Mouse (Mus musculus): Measurements from ENCODE around the gene Fbxw2.
"Not testable (repeated sequence)": the region's sequence is repeated elsewhere in the genome, so short reads cannot be mapped to it uniquely, and the experiment has no call there.

Fbxw2 gene

DNA sequence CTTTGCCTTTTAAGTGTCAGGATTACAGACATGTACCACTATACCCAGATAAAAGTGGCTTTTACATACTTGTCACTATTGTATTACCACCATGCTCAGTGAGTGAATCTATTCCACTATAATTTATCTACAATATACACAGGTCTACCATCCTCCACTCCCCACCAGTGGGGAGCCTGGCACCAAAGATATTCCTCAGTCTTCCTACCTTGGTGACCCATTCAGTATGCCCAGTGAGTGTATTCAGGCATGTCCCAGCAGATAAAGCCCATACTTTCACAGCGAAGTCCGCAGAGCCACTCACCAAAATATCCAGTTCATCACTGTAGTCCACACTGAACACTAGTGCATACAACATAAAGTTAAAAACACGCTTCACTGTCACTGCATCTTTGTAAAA lies 15.3 kb downstream of the Fbxw2 start:
- DNase-seq = no peak

GRCm38 (mm10) chr2:34809568-34809967 lies 16.5 kb downstream of the Fbxw2 start:
- DNase-seq = no peak

GRCm38 (mm10) chr2:34808057-34808456 lies 18.1 kb downstream of the Fbxw2 start:
- no peak for DNase-seq

GRCm38 (mm10) chr2:34805364-34805950 lies 20.7 kb downstream of the Fbxw2 start:
- peak; percentile 21 for DNase-seq

GRCm38 (mm10) chr2:34804815-34805214 lies 21.3 kb downstream of the Fbxw2 start:
- peak; percentile 66 for DNase-seq

- DNase-seq = no peak
Measured at GRCm38 (mm10) chr2:34804172-34804571, 21.9 kb downstream of the Fbxw2 start.

DNA sequence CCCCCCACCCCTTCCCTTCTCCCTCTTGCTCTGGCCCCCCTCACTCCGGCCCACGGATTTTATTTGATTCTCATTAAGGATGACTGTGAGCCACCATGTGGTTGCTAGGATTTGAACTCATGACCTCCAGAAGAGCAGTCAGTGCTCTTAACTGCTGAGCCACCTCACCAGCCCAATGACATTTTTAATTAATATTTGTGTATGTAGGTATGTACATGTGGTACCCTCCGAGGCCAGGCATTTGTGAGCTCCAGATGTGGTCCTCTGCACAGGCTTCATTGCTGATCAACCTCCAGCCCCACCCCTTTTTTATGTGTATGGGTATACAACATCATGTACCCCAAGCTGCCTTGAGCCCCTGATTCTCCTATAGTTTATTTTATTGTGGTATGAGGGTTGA lies 22.4 kb downstream of the Fbxw2 start:
- peak; percentile 22 for DNase-seq

DNA sequence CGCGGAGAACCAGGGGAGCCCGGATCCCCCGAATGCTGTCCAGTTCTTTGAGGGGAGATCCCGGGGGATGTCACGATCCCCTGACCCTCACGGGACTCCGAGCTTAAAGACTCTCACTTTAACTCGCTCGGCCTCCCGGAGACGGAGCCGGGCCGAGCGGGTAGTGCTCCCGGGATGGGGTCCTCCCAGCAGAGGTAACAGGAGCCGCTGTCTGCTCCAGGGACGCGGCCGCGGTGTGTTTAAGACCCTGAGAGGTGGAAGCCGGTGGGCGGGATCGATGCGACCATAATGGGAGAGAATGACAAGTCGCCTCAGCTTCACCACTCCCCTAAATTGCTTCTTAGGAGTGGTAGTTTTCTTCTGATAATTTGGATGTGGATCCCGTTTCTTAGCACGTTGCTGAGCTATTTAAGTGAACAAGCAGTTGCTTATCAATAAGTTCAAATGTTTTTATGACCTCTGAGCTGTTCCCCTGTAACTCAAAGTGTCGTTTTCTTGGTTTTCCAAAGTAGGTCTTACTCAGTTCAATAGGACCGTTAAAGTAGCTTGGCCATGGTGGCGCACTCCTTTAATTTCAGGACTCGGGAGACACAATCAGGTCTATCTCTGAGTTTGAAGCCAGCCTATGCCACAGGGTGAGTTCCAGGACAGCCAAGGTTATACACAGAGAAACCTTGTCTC lies 23.4 kb downstream of the Fbxw2 start:
- DNase-seq = peak; percentile 46

DNA sequence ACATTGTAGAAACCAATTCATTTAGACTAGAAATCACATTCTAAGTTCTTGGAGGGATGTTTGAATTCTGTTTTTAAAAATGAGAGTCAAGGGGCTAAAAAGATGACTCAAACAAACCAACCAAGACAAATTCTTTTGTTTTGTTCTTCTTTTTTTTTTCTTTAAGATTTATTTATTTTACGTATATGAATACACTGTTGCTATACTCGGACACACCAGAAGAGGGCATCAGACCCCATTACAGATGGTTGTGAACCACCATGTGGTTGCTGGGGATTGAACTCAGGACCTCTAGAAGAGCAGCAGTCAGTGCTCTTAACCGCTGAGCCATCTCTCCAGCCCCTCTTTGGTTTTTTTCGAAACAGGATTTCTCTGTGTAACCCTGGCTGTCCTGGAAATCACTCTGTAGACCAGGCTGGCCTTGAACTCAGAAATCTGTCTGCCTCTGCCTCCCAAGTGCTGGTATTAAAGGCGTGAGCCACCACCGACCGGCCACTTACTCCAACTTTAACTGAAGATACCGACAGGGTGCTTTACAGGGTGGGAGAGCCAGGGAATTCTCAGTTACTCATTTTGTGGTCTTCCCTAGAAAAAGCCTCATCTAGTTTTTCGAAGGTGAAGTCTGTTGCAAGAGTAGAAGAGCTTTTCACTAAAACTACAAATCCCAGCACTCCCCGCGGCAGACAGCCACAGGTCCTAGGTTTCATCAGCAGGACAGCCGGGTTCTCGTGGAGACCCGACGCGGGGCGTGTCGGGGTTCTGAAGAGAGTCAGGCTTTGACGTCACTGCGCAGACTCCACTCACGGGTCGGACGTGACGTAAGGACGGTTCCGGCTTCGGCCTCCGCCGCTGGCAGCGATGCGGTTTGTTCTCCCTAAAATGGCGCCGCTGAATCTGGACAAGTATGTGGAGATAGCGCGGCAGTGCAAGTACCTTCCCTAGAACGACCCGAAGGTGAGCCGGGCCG lies 24.3 kb downstream of the Fbxw2 start:
- DNase-seq = peak; percentile 99

DNA sequence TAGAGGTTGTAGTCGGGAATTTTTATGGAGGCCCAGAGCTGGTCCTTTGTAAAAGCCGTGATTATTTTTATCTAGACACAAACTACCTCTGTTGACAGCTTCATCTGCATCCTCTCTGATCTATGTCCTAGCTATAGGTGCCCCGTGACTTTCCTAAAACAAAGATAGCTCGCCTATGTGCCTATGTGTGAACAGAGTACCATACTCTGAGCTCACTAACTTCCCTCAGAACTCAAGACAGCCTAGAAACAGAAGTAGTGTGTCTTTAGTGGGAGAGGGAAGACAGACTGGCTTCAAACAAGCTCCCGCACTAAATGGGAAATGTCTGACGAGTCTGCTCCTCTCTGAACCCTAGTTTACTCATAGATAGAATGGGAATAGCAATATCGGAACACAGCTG lies 25.7 kb downstream of the Fbxw2 start:
- DNase-seq = no peak

- DNase-seq = peak; percentile 88
Measured at GRCm38 (mm10) chr2:34799357-34800256, 26.5 kb downstream of the Fbxw2 start, which contains the start of gene Rabepk. Rabepk (minus strand) TSS chr2:34799912.

GRCm38 (mm10) chr2:34795426-34795825 lies 30.7 kb downstream of the Fbxw2 start:
- no peak for DNase-seq

GRCm38 (mm10) chr2:34794511-34794910 lies 31.6 kb downstream of the Fbxw2 start:
- no peak for DNase-seq

DNA sequence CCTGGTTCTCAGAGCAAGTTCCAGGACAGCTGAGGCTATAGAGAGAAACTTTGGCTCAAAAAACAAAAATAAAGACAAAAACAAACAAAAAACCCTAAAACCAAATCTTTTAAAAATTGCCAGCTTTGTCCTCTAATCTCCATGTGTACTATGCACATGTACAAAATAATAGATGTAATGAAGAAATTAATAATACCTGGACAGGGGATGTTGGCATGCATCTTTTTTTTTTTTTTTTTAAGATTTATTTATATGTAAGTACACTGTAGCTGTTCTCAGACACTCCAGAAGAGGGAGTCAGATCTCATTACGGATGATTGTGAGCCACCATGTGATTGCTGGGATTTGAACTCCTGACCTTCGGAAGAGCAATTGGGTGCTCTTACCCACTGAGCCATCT lies 33.6 kb downstream of the Fbxw2 start:
- DNase-seq = not testable (repeated sequence)

- no peak for DNase-seq
Measured at GRCm38 (mm10) chr2:34790282-34790681, 35.8 kb downstream of the Fbxw2 start.

- peak; percentile 72 for DNase-seq
Measured at GRCm38 (mm10) chr2:34784085-34784484, 42.0 kb downstream of the Fbxw2 start.

DNA sequence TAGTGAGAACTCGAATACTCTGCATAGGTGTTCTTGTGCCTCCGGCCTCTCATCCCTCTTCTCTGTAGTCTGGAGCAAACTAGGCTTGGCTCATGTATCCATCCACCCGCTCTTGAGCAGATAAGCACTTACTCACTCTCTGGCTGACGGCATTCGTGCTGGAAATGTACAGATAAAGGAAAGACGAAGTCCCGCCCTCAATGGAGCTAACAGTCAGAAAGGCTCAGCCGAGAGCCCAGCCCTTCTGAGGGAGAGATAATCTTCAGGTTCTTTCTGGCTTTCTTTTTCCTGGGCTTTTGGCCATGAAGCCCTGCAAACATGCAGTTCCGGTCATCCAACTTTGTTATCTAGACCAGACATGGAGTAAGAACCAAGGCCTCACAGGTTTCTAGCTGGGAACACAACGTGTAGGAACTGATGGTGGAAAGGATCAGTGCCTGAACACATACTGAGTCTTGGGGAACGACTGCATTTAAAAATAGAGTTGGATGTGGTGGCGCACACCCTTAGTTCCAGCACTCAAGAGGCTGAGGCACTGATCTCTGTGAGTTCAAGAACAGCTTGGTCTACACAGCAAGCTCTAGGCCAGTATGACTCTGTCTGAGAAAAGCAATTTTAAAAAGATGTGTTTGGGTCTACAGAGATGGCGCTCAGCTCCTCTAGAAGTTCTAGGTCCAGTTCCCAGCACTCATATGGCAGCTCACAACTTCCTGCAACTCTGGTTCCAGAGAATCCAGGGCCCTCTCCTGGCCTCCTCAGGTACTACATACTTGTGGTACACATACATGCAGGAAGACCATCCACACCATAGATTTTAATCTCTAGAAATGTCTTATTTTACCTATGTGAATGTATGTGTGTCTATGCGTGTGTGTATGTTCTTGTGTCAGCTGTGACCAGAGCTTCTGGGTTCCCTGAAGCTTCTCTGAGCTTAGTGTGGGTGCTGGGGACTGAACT lies 42.8 kb downstream of the Fbxw2 start:
- DNase-seq = no peak

DNA sequence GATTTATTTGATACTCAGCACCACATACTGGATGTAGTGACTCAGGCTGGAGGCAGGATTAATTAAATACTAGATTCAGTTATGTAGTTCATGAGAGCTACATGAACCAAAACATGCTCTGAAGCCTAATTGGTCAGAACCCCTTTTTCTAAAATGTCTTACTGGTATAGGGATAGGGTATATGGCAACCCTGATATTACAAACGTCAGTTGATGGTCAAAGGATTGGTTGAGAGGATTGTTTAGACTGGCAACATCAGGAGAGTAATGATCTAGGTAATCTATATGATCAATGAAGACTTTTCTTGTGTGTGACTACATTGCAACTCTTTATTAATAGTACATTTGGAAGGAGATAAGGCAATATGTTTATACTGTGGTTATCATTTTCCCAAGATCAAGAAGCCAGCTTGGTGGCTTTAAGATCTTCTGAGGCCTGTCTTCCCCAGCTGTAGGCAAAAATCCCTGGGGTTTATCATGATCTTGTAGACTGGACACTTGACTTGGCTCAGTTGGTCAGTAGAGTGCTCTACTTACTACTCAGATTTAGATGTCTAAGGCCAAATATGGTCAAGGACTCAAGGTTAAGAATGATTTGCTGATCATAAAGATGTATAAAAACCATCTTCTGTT lies 48.8 kb downstream of the Fbxw2 start:
- no peak for DNase-seq

DNA sequence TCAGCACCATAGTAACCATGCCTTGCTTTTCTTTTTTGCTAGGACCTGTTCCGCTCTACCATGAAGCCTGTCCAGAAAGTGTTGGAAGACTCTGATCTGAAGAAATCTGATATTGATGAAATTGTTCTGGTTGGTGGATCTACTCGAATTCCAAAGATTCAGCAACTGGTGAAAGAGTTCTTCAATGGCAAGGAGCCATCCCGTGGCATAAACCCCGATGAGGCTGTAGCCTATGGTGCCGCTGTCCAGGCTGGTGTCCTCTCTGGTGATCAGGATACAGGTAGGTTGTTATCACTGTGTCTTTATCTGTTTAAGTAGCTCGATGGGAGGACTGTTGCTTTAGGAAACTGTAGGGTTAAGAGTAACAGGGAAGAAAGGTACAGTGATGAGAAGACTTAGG lies 51.6 kb downstream of the Fbxw2 start:
- DNase-seq = no peak

GRCm38 (mm10) chr2:34773673-34774072 lies 52.4 kb downstream of the Fbxw2 start:
- no peak for DNase-seq

Data from kidney, adult 9 months (tissue).